In the genomic region with DNA sequence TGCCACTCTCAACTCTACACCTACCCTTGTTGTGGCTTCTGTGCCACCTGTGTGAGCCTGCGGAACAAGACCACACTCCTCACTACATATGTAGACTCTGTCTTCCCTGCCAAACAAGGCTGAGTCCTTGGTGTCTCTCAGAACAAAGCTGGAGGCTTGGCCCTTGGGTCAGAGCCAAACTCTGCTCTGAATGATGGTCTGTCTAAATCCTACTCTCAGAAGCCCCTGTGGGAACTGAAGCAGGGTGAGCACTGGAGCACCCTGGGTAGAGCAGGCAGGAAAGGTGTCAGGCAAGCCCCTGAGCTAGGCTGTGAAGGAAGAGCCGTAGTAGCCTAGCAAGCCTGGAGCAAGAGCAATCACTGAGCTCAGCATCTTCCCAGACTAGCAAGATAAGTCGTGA, we compare ENCODE assay signal across 13 mouse cellular contexts. TPM values are rescaled to one million over a fixed set of nuclear protein-coding genes. Genes with fewer than 3 reads are reported as not detected.
A peak's percentile ranks its signal among the peaks of the same experiment; 100 is the strongest.
DNase-seq lines count a peak whose midpoint lies in the region; ATAC-seq lines count a peak whose summit lies in the region.
"Had no signal": no experiment of that assay in that cellular context is flagged by ENCODE, and none has a peak within 500 bp of the region (broad histone marks: within the 10 kb centered on the region; RNA-seq: fewer than 3 reads in every experiment).

No protein-coding gene starts in this region.

- no peak overlapping the region for H3K4me3 ChIP-seq in hindbrain, embryonic 10.5 days
- H3K4me3 ChIP-seq in hindbrain, embryonic 12.5 days: no peak overlapping the region
- no peak overlapping the region for H3K4me3 ChIP-seq in midbrain, embryonic 14.5 days (replicated peaks; ENCODE audit: low read depth, low read length)
- no peak overlapping the region for H3K4me3 ChIP-seq in midbrain, embryonic 11.5 days (ENCODE audit: low read depth, low read length)
- no peak overlapping the region for H3K4me3 ChIP-seq in embryonic facial prominence, embryonic 13.5 days
- H3K4me3 ChIP-seq in forebrain, embryonic 13.5 days: no peak overlapping the region
- H3K4me3 ChIP-seq: embryonic facial prominence, embryonic 12.5 days had no signal

- DNase-seq in hindbrain, embryonic 10.5 days (ENCODE audit: low spot score): no peak
- peak; percentile 35 for DNase-seq in midbrain, embryonic 14.5 days
- DNase-seq in midbrain, embryonic 11.5 days (ENCODE audit: low spot score, missing footprints): no peak
- DNase-seq in thymus, postnatal 14 days: peak; percentile 60
- DNase-seq in ovary, postnatal 14 days (ENCODE audit: low spot score): no peak
- DNase-seq: cerebellum, adult 11 months; forebrain, postnatal 0 days had no signal

- H3K36me3 ChIP-seq in hindbrain, embryonic 10.5 days: no peaks in the 10 kb centered on the region
- H3K36me3 ChIP-seq in hindbrain, embryonic 12.5 days: no peaks in the 10 kb centered on the region
- no peaks in the 10 kb centered on the region for H3K36me3 ChIP-seq in midbrain, embryonic 14.5 days (ENCODE audit: control insufficient read depth, insufficient read depth, low read length)
- no peaks in the 10 kb centered on the region for H3K36me3 ChIP-seq in midbrain, embryonic 11.5 days (ENCODE audit: control insufficient read depth, insufficient read depth, low read length)
- H3K36me3 ChIP-seq in embryonic facial prominence, embryonic 13.5 days: no peaks in the 10 kb centered on the region
- no peaks in the 10 kb centered on the region for H3K36me3 ChIP-seq in forebrain, embryonic 13.5 days (ENCODE audit: poor library complexity, severe bottlenecking)
- H3K36me3 ChIP-seq: embryonic facial prominence, embryonic 12.5 days had no signal

- WGBS in hindbrain, embryonic 10.5 days: 87% methylated on average over 3 of the region's 3 CpGs
- WGBS in hindbrain, embryonic 12.5 days: 75% methylated on average over 3 of the region's 3 CpGs
- WGBS in midbrain, embryonic 14.5 days: 71% methylated on average over 3 of the region's 3 CpGs
- WGBS in midbrain, embryonic 11.5 days: 84% methylated on average over 3 of the region's 3 CpGs
- WGBS in embryonic facial prominence, embryonic 13.5 days: 70% methylated on average over 3 of the region's 3 CpGs
- 67% methylated on average over 3 of the region's 3 CpGs for WGBS in forebrain, embryonic 13.5 days

- no peak for ATAC-seq in hindbrain, embryonic 12.5 days (ENCODE audit: low FRiP score)
- no peak for ATAC-seq in midbrain, embryonic 14.5 days (ENCODE audit: low FRiP score, low TSS enrichment)
- no peak for ATAC-seq in midbrain, embryonic 11.5 days (ENCODE audit: low FRiP score)
- no peak for ATAC-seq in embryonic facial prominence, embryonic 13.5 days (ENCODE audit: insufficient number of reproducible peaks, insufficient read depth, low FRiP score, low TSS enrichment, low read depth)
- no peak for ATAC-seq in forebrain, embryonic 13.5 days
- ATAC-seq: forebrain, postnatal 0 days had no signal

- H3K4me1 ChIP-seq in hindbrain, embryonic 10.5 days (replicated peaks): peaks cover 54% of the 10 kb centered on the region
- peaks cover 20% of the 10 kb centered on the region for H3K4me1 ChIP-seq in hindbrain, embryonic 12.5 days
- H3K4me1 ChIP-seq in midbrain, embryonic 14.5 days (ENCODE audit: control insufficient read depth, insufficient read depth, low read length): no peaks in the 10 kb centered on the region
- peaks cover 8% of the 10 kb centered on the region for H3K4me1 ChIP-seq in midbrain, embryonic 11.5 days (ENCODE audit: control insufficient read depth, insufficient read depth, low read length)
- H3K4me1 ChIP-seq in embryonic facial prominence, embryonic 13.5 days: peaks cover 47% of the 10 kb centered on the region
- peaks cover 21% of the 10 kb centered on the region for H3K4me1 ChIP-seq in forebrain, embryonic 13.5 days

- no peaks in the 10 kb centered on the region; the same call in 1 of the 2 replicates for H3K27me3 ChIP-seq in hindbrain, embryonic 10.5 days (ENCODE audit: insufficient read depth, poor library complexity, severe bottlenecking)
- no peaks in the 10 kb centered on the region; the same call in 1 of the 2 replicates for H3K27me3 ChIP-seq in hindbrain, embryonic 12.5 days
- no peaks in the 10 kb centered on the region for H3K27me3 ChIP-seq in midbrain, embryonic 14.5 days (ENCODE audit: control insufficient read depth, insufficient read depth, low read length)
- no peaks in the 10 kb centered on the region for H3K27me3 ChIP-seq in midbrain, embryonic 11.5 days (ENCODE audit: control insufficient read depth, insufficient read depth, low read length)
- no peaks in the 10 kb centered on the region for H3K27me3 ChIP-seq in embryonic facial prominence, embryonic 13.5 days
- H3K27me3 ChIP-seq in forebrain, embryonic 13.5 days: no peaks in the 10 kb centered on the region
- H3K27me3 ChIP-seq: CH12.LX; embryonic facial prominence, embryonic 12.5 days had no signal

- H3K9me3 ChIP-seq in hindbrain, embryonic 10.5 days: no peaks in the 10 kb centered on the region
- no peaks in the 10 kb centered on the region for H3K9me3 ChIP-seq in hindbrain, embryonic 12.5 days (replicated peaks)
- no peaks in the 10 kb centered on the region for H3K9me3 ChIP-seq in midbrain, embryonic 14.5 days (ENCODE audit: control insufficient read depth, low read length)
- no peaks in the 10 kb centered on the region for H3K9me3 ChIP-seq in midbrain, embryonic 11.5 days (ENCODE audit: control insufficient read depth, low read length)
- no peaks in the 10 kb centered on the region for H3K9me3 ChIP-seq in embryonic facial prominence, embryonic 13.5 days
- no peaks in the 10 kb centered on the region for H3K9me3 ChIP-seq in forebrain, embryonic 13.5 days (replicated peaks)
- H3K9me3 ChIP-seq: embryonic facial prominence, embryonic 12.5 days had no signal

- H3K27ac ChIP-seq in hindbrain, embryonic 10.5 days: peak overlapping the region; percentile 66
- no peak overlapping the region for H3K27ac ChIP-seq in hindbrain, embryonic 12.5 days
- H3K27ac ChIP-seq in midbrain, embryonic 14.5 days (replicated peaks; ENCODE audit: low read depth, low read length): no peak overlapping the region
- H3K27ac ChIP-seq in midbrain, embryonic 11.5 days (ENCODE audit: low read depth, low read length): no peak overlapping the region
- peak overlapping the region; percentile 18; the same call in 1 of the 2 replicates for H3K27ac ChIP-seq in embryonic facial prominence, embryonic 13.5 days
- no peak overlapping the region for H3K27ac ChIP-seq in forebrain, embryonic 13.5 days
- H3K27ac ChIP-seq: embryonic facial prominence, embryonic 12.5 days had no signal

- H3K9ac ChIP-seq in hindbrain, embryonic 12.5 days: no peak overlapping the region
- H3K9ac ChIP-seq in midbrain, embryonic 14.5 days (replicated peaks; ENCODE audit: low read length): no peak overlapping the region
- no peak overlapping the region for H3K9ac ChIP-seq in midbrain, embryonic 11.5 days (ENCODE audit: low read length)
- H3K9ac ChIP-seq in embryonic facial prominence, embryonic 13.5 days: no peak overlapping the region
- no peak overlapping the region for H3K9ac ChIP-seq in forebrain, embryonic 13.5 days
- H3K9ac ChIP-seq: embryonic facial prominence, embryonic 12.5 days; forebrain, postnatal 0 days had no signal

- no peak overlapping the region for H3K4me2 ChIP-seq in hindbrain, embryonic 12.5 days (replicated peaks)
- no peak overlapping the region for H3K4me2 ChIP-seq in midbrain, embryonic 14.5 days (ENCODE audit: low read length)
- H3K4me2 ChIP-seq in midbrain, embryonic 11.5 days: no peak overlapping the region
- no peak overlapping the region for H3K4me2 ChIP-seq in embryonic facial prominence, embryonic 13.5 days
- H3K4me2 ChIP-seq in forebrain, embryonic 13.5 days: no peak overlapping the region
- H3K4me2 ChIP-seq: embryonic facial prominence, embryonic 12.5 days had no signal

RNA-seq across cellular contexts. Expression of a gene that starts 29.6 kb away (rescaled TPM):
- 78.3 and 101 TPM in 2 replicates for polyA plus RNA-seq in hindbrain, embryonic 10.5 days (2016; fragmentation: Nextera tagmentation; extraction: Ambion mirVana)
- 61.4 and 72.1 TPM in 2 replicates for polyA plus RNA-seq in hindbrain, embryonic 12.5 days (2016; fragmentation: Nextera tagmentation; extraction: Ambion mirVana)
- polyA plus RNA-seq in midbrain, embryonic 14.5 days (2014; fragmentation: Nextera tagmentation; extraction: Ambion mirVana): 36.7 and 51.1 TPM in 2 replicates
- 52.6 and 58.3 TPM in 2 replicates for polyA plus RNA-seq in midbrain, embryonic 11.5 days (2014; fragmentation: Nextera tagmentation; extraction: Ambion mirVana)
- polyA plus RNA-seq in embryonic facial prominence, embryonic 13.5 days (2015; fragmentation: Nextera tagmentation; extraction: Ambion mirVana): 88.5 and 92.7 TPM in 2 replicates
- polyA plus RNA-seq in forebrain, embryonic 13.5 days (2015; fragmentation: Nextera tagmentation; extraction: Ambion mirVana): 50.2 and 55.8 TPM in 2 replicates

RNA-seq across cellular contexts. Expression of a gene that starts 33.7 kb away (rescaled TPM):
- polyA plus RNA-seq in hindbrain, embryonic 10.5 days (2016; fragmentation: Nextera tagmentation; extraction: Ambion mirVana): 39.1 and 46.4 TPM in 2 replicates
- polyA plus RNA-seq in hindbrain, embryonic 12.5 days (2016; fragmentation: Nextera tagmentation; extraction: Ambion mirVana): 38.0 and 41.0 TPM in 2 replicates
- polyA plus RNA-seq in midbrain, embryonic 14.5 days (2014; fragmentation: Nextera tagmentation; extraction: Ambion mirVana): 22.0 and 33.9 TPM in 2 replicates
- 40.8 and 47.5 TPM in 2 replicates for polyA plus RNA-seq in midbrain, embryonic 11.5 days (2014; fragmentation: Nextera tagmentation; extraction: Ambion mirVana)
- polyA plus RNA-seq in embryonic facial prominence, embryonic 13.5 days (2015; fragmentation: Nextera tagmentation; extraction: Ambion mirVana): 17.3 and 17.8 TPM in 2 replicates
- polyA plus RNA-seq in forebrain, embryonic 13.5 days (2015; fragmentation: Nextera tagmentation; extraction: Ambion mirVana): 28.1 and 32.8 TPM in 2 replicates

RNA-seq across cellular contexts. Expression of a gene that starts 36.2 kb away (rescaled TPM):
- polyA plus RNA-seq in hindbrain, embryonic 10.5 days (2016; fragmentation: Nextera tagmentation; extraction: Ambion mirVana): not detected in 2 replicates
- not detected in 2 replicates for polyA plus RNA-seq in hindbrain, embryonic 12.5 days (2016; fragmentation: Nextera tagmentation; extraction: Ambion mirVana)
- polyA plus RNA-seq in midbrain, embryonic 14.5 days (2014; fragmentation: Nextera tagmentation; extraction: Ambion mirVana): not detected in 2 replicates
- polyA plus RNA-seq in midbrain, embryonic 11.5 days (2014; fragmentation: Nextera tagmentation; extraction: Ambion mirVana): not detected in 2 replicates
- not detected in 2 replicates for polyA plus RNA-seq in embryonic facial prominence, embryonic 13.5 days (2015; fragmentation: Nextera tagmentation; extraction: Ambion mirVana)
- not detected in 2 replicates for polyA plus RNA-seq in forebrain, embryonic 13.5 days (2015; fragmentation: Nextera tagmentation; extraction: Ambion mirVana)
- polyA plus RNA-seq: embryonic facial prominence, embryonic 12.5 days; forebrain, postnatal 0 days; kidney, adult 2 months had no signal

RNA-seq across cellular contexts. Expression of a gene that starts 54.0 kb away (rescaled TPM):
- 12.3 and 13.5 TPM in 2 replicates for polyA plus RNA-seq in hindbrain, embryonic 10.5 days (2016; fragmentation: Nextera tagmentation; extraction: Ambion mirVana)
- polyA plus RNA-seq in hindbrain, embryonic 12.5 days (2016; fragmentation: Nextera tagmentation; extraction: Ambion mirVana): 11.7 and 13.1 TPM in 2 replicates
- polyA plus RNA-seq in midbrain, embryonic 14.5 days (2014; fragmentation: Nextera tagmentation; extraction: Ambion mirVana): 1.8 and 3.8 TPM in 2 replicates
- polyA plus RNA-seq in midbrain, embryonic 11.5 days (2014; fragmentation: Nextera tagmentation; extraction: Ambion mirVana): 8.2 TPM in 2 replicates
- polyA plus RNA-seq in embryonic facial prominence, embryonic 13.5 days (2015; fragmentation: Nextera tagmentation; extraction: Ambion mirVana): 23.4 and 25.2 TPM in 2 replicates
- 2.5 and 3.6 TPM in 2 replicates for polyA plus RNA-seq in forebrain, embryonic 13.5 days (2015; fragmentation: Nextera tagmentation; extraction: Ambion mirVana)

Comparison
In these comparisons a context has a peak if more than half of its experiments do, and no peak if none do; other contexts are left out.
1. DNase-seq: peak in midbrain, embryonic 14.5 days (single experiment) and thymus, postnatal 14 days (single experiment); none in hindbrain, embryonic 10.5 days (single experiment), midbrain, embryonic 11.5 days (single experiment) and ovary, postnatal 14 days (single experiment).
2. H3K27ac ChIP-seq: peak in hindbrain, embryonic 10.5 days (single experiment) and embryonic facial prominence, embryonic 13.5 days (single experiment); none in hindbrain, embryonic 12.5 days (single experiment), midbrain, embryonic 14.5 days (single experiment), midbrain, embryonic 11.5 days (single experiment) and forebrain, embryonic 13.5 days (single experiment).